9 mouse cellular contexts compared by ENCODE assay signal in the genomic region with DNA sequence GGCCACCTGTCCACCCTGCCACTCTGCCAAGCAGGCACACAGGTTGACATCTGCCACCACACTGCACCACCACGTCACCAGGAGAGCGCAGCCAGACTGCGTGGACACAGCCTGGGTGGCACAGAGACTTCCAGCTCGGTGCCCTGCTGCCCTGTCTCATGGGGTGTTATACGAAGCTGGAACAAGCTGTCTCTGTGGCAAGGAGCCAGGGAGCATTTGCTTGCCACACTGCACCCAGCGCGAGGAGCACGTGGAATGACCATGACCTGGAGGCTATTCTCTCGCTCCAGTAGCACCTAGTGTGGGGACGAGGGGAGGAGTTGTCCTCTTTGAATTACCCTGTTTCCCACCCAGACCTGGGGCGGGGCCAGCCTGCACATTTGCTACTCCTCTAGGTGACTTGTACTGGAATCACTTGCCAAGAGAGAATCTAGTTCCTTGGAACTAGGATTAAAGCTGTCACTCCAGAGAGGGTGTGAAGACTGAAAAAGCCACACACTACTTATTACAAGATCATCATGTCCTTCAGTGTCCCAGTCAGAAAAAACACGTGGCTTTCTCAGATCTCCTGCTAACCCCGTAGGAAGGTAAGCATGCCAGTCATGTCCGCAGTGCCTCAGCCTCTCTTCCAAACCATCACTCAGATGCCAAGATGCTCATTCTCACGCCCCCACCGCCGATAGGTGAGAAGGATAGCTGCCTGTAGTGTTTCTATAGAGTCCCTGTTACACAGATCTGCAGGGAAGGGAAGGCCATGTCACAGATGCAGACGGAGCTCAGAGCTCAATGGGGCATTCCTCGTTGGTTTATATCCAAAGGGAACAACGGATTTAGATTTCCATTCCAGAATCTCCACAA. TPM values are rescaled to one million over a fixed set of nuclear protein-coding genes. Genes with fewer than 3 reads are reported as not detected.
DNase-seq lines count a peak whose midpoint lies in the region; ATAC-seq lines count a peak whose summit lies in the region.
"Had no signal": no experiment of that assay in that cellular context is flagged by ENCODE, and none has a peak within 500 bp of the region (broad histone marks: within the 10 kb centered on the region; RNA-seq: fewer than 3 reads in every experiment).

No protein-coding gene starts in this region.

- no peak for DNase-seq in hindbrain, embryonic 11.5 days (ENCODE audit: low spot score)
- peak; percentile 79 to 83 for DNase-seq in cerebellum, adult 18-20 months
- DNase-seq in gastrocnemius, postnatal 36 days = peak; percentile 53 to 54
- no peak for DNase-seq in liver, embryonic 13.5 days
- no peak for DNase-seq in embryo, embryonic 10 days (ENCODE audit: low spot score)

- no peak overlapping the region for H3K9ac ChIP-seq in hindbrain, embryonic 13.5 days
- H3K9ac ChIP-seq in hindbrain, embryonic 11.5 days (ENCODE audit: low read depth, low read length) = no peak overlapping the region
- H3K9ac ChIP-seq in kidney, embryonic 14.5 days (ENCODE audit: low read depth, low read length) = no peak overlapping the region
- no peak overlapping the region for H3K9ac ChIP-seq in liver, embryonic 13.5 days
- no peak overlapping the region for H3K9ac ChIP-seq in stomach, embryonic 16.5 days (ENCODE audit: low read length)

- ATAC-seq in hindbrain, embryonic 13.5 days (ENCODE audit: low FRiP score) = peak; percentile 57; the same call in 1 of the 2 replicates
- no peak for ATAC-seq in hindbrain, embryonic 11.5 days (ENCODE audit: low FRiP score)
- 0 out of 2 replicates have a peak, but pooled peaks have one; percentile 35 for ATAC-seq in kidney, embryonic 14.5 days (ENCODE audit: low FRiP score, low TSS enrichment)
- peak; percentile 51; the same call in 1 of the 2 replicates for ATAC-seq in liver, embryonic 13.5 days (ENCODE audit: low read depth)
- ATAC-seq in stomach, embryonic 16.5 days (ENCODE audit: insufficient read depth, low FRiP score) = peak; percentile 64

- no peak overlapping the region for H3K4me3 ChIP-seq in hindbrain, embryonic 13.5 days
- H3K4me3 ChIP-seq in hindbrain, embryonic 11.5 days (ENCODE audit: low read depth, low read length) = no peak overlapping the region
- H3K4me3 ChIP-seq in kidney, embryonic 14.5 days (ENCODE audit: low read length) = no peak overlapping the region
- H3K4me3 ChIP-seq in liver, embryonic 13.5 days (replicated peaks) = no peak overlapping the region
- H3K4me3 ChIP-seq in stomach, embryonic 16.5 days (replicated peaks; ENCODE audit: low read length) = no peak overlapping the region

- no peaks in the 10 kb centered on the region for H3K27me3 ChIP-seq in hindbrain, embryonic 13.5 days
- H3K27me3 ChIP-seq in hindbrain, embryonic 11.5 days (ENCODE audit: control insufficient read depth, insufficient read depth, low read length) = no peaks in the 10 kb centered on the region
- no peaks in the 10 kb centered on the region for H3K27me3 ChIP-seq in kidney, embryonic 14.5 days (ENCODE audit: control insufficient read depth, insufficient read depth, low read length)
- H3K27me3 ChIP-seq in liver, embryonic 13.5 days = no peaks in the 10 kb centered on the region
- H3K27me3 ChIP-seq in stomach, embryonic 16.5 days (ENCODE audit: control insufficient read depth, insufficient read depth, low read length) = no peaks in the 10 kb centered on the region
- H3K27me3 ChIP-seq: CH12.LX had no signal

- H3K4me1 ChIP-seq in hindbrain, embryonic 13.5 days (replicated peaks) = no peaks in the 10 kb centered on the region
- no peaks in the 10 kb centered on the region for H3K4me1 ChIP-seq in hindbrain, embryonic 11.5 days (replicated peaks; ENCODE audit: control insufficient read depth, insufficient read depth, low read length)
- no peaks in the 10 kb centered on the region for H3K4me1 ChIP-seq in kidney, embryonic 14.5 days (ENCODE audit: control insufficient read depth, insufficient read depth, low read length)
- no peaks in the 10 kb centered on the region; the same call in 1 of the 2 replicates for H3K4me1 ChIP-seq in liver, embryonic 13.5 days (replicated peaks)
- H3K4me1 ChIP-seq in stomach, embryonic 16.5 days (ENCODE audit: control insufficient read depth, insufficient read depth, low read length) = no peaks in the 10 kb centered on the region

- intact Hi-C loops in gastrocnemius, postnatal 36 days (cut with DNase I) = loop anchor here (5.0 kb wide), 1 partner anchor 38 kb away; a partner anchor contains a TSS

- H3K27ac ChIP-seq in hindbrain, embryonic 13.5 days = no peak overlapping the region
- no peak overlapping the region for H3K27ac ChIP-seq in hindbrain, embryonic 11.5 days (ENCODE audit: low read depth, low read length)
- H3K27ac ChIP-seq in kidney, embryonic 14.5 days (ENCODE audit: low read depth, low read length) = no peak overlapping the region
- H3K27ac ChIP-seq in liver, embryonic 13.5 days = no peak overlapping the region
- H3K27ac ChIP-seq in stomach, embryonic 16.5 days (ENCODE audit: low read length) = no peak overlapping the region

- WGBS in hindbrain, embryonic 13.5 days = 73% methylated on average over 20 of the region's 20 CpGs
- WGBS in hindbrain, embryonic 11.5 days = 79% methylated on average over 20 of the region's 20 CpGs
- 56% methylated on average over 20 of the region's 20 CpGs for WGBS in kidney, embryonic 14.5 days
- 59% methylated on average over 20 of the region's 20 CpGs for WGBS in liver, embryonic 13.5 days (ENCODE audit: insufficient replicate concordance)
- WGBS in stomach, embryonic 16.5 days = 61% methylated on average over 20 of the region's 20 CpGs

- H3K36me3 ChIP-seq in hindbrain, embryonic 13.5 days = no peaks in the 10 kb centered on the region
- no peaks in the 10 kb centered on the region for H3K36me3 ChIP-seq in hindbrain, embryonic 11.5 days (ENCODE audit: control insufficient read depth, insufficient read depth, low read length)
- H3K36me3 ChIP-seq in kidney, embryonic 14.5 days (ENCODE audit: control insufficient read depth, insufficient read depth, low read length) = no peaks in the 10 kb centered on the region
- H3K36me3 ChIP-seq in liver, embryonic 13.5 days = no peaks in the 10 kb centered on the region
- H3K36me3 ChIP-seq in stomach, embryonic 16.5 days (ENCODE audit: control insufficient read depth, insufficient read depth, low read length) = no peaks in the 10 kb centered on the region

- no peaks in the 10 kb centered on the region for H3K9me3 ChIP-seq in hindbrain, embryonic 13.5 days
- H3K9me3 ChIP-seq in hindbrain, embryonic 11.5 days (ENCODE audit: control insufficient read depth, low read length) = no peaks in the 10 kb centered on the region
- no peaks in the 10 kb centered on the region for H3K9me3 ChIP-seq in kidney, embryonic 14.5 days (ENCODE audit: control insufficient read depth, low read length)
- no peaks in the 10 kb centered on the region for H3K9me3 ChIP-seq in liver, embryonic 13.5 days (replicated peaks)
- H3K9me3 ChIP-seq in stomach, embryonic 16.5 days (replicated peaks; ENCODE audit: control insufficient read depth, low read length) = no peaks in the 10 kb centered on the region

- H3K4me2 ChIP-seq in hindbrain, embryonic 13.5 days = no peak overlapping the region
- H3K4me2 ChIP-seq in hindbrain, embryonic 11.5 days (replicated peaks; ENCODE audit: low read depth, low read length) = no peak overlapping the region
- H3K4me2 ChIP-seq in kidney, embryonic 14.5 days (replicated peaks; ENCODE audit: low read depth, low read length) = no peak overlapping the region
- H3K4me2 ChIP-seq in liver, embryonic 13.5 days = no peak overlapping the region
- no peak overlapping the region for H3K4me2 ChIP-seq in stomach, embryonic 16.5 days (ENCODE audit: low read depth, low read length)

RNA-seq across cellular contexts. Expression of a gene that starts 10.8 kb away (rescaled TPM):
- polyA plus RNA-seq in hindbrain, embryonic 13.5 days (2015; fragmentation: Nextera tagmentation; extraction: Ambion mirVana) = 0.19 TPM in 1 of 2 replicates, not detected in the other
- not detected in 2 replicates for polyA plus RNA-seq in hindbrain, embryonic 11.5 days (2014; fragmentation: Nextera tagmentation; extraction: Ambion mirVana)
- under 1 TPM in 1 of 2 experiments, not detected in 1; 0.20 TPM for total RNA-seq in gastrocnemius, postnatal 36 days (2021)
- 43.9 and 77.0 TPM in 2 replicates for polyA plus RNA-seq in kidney, embryonic 14.5 days (2014; fragmentation: Nextera tagmentation; extraction: Ambion mirVana)
- polyA plus RNA-seq in liver, embryonic 13.5 days (2015; fragmentation: Nextera tagmentation; extraction: Ambion mirVana) = 143 and 163 TPM in 2 replicates
- polyA plus RNA-seq in stomach, embryonic 16.5 days (2015; fragmentation: Nextera tagmentation; extraction: Ambion mirVana) = 68.3 and 84.5 TPM in 2 replicates
- total RNA-seq: CH12.LX had no signal

RNA-seq across cellular contexts. Expression of a gene that starts 37.5 kb away (rescaled TPM):
- polyA plus RNA-seq in hindbrain, embryonic 13.5 days (2015; fragmentation: Nextera tagmentation; extraction: Ambion mirVana) = 62.7 and 67.1 TPM in 2 replicates
- polyA plus RNA-seq in hindbrain, embryonic 11.5 days (2014; fragmentation: Nextera tagmentation; extraction: Ambion mirVana) = 21.9 and 24.9 TPM in 2 replicates
- 10 to 100 TPM; 29.6 to 30.5 TPM for total RNA-seq in gastrocnemius, postnatal 36 days (2021)
- 11.2 and 16.3 TPM in 2 replicates for polyA plus RNA-seq in kidney, embryonic 14.5 days (2014; fragmentation: Nextera tagmentation; extraction: Ambion mirVana)
- 9.9 and 10.9 TPM in 2 replicates for polyA plus RNA-seq in liver, embryonic 13.5 days (2015; fragmentation: Nextera tagmentation; extraction: Ambion mirVana)
- polyA plus RNA-seq in stomach, embryonic 16.5 days (2015; fragmentation: Nextera tagmentation; extraction: Ambion mirVana) = 34.2 and 34.4 TPM in 2 replicates

RNA-seq across cellular contexts. Expression of a gene that starts 39.2 kb away (rescaled TPM):
- 13.5 and 13.7 TPM in 2 replicates for polyA plus RNA-seq in hindbrain, embryonic 13.5 days (2015; fragmentation: Nextera tagmentation; extraction: Ambion mirVana)
- 14.3 and 15.4 TPM in 2 replicates for polyA plus RNA-seq in hindbrain, embryonic 11.5 days (2014; fragmentation: Nextera tagmentation; extraction: Ambion mirVana)
- 1 to 10 TPM; 2.8 to 3.1 TPM for total RNA-seq in gastrocnemius, postnatal 36 days (2021)
- polyA plus RNA-seq in kidney, embryonic 14.5 days (2014; fragmentation: Nextera tagmentation; extraction: Ambion mirVana) = 5.9 and 10.4 TPM in 2 replicates
- polyA plus RNA-seq in liver, embryonic 13.5 days (2015; fragmentation: Nextera tagmentation; extraction: Ambion mirVana) = 3.0 and 4.2 TPM in 2 replicates
- 5.8 and 6.0 TPM in 2 replicates for polyA plus RNA-seq in stomach, embryonic 16.5 days (2015; fragmentation: Nextera tagmentation; extraction: Ambion mirVana)

RNA-seq across cellular contexts. Expression of a gene that starts 39.3 kb away (rescaled TPM):
- 76.9 and 78.8 TPM in 2 replicates for polyA plus RNA-seq in hindbrain, embryonic 13.5 days (2015; fragmentation: Nextera tagmentation; extraction: Ambion mirVana)
- 93.1 and 93.9 TPM in 2 replicates for polyA plus RNA-seq in hindbrain, embryonic 11.5 days (2014; fragmentation: Nextera tagmentation; extraction: Ambion mirVana)
- total RNA-seq in gastrocnemius, postnatal 36 days (2021) = 10 to 100 TPM; 29.1 to 30.7 TPM
- 86.6 and 90.7 TPM in 2 replicates for polyA plus RNA-seq in kidney, embryonic 14.5 days (2014; fragmentation: Nextera tagmentation; extraction: Ambion mirVana)
- 57.8 and 74.2 TPM in 2 replicates for polyA plus RNA-seq in liver, embryonic 13.5 days (2015; fragmentation: Nextera tagmentation; extraction: Ambion mirVana)
- polyA plus RNA-seq in stomach, embryonic 16.5 days (2015; fragmentation: Nextera tagmentation; extraction: Ambion mirVana) = 86.3 and 87.7 TPM in 2 replicates

RNA-seq across cellular contexts. Expression of a gene that starts 53.8 kb away (rescaled TPM):
- polyA plus RNA-seq in hindbrain, embryonic 13.5 days (2015; fragmentation: Nextera tagmentation; extraction: Ambion mirVana) = 0.13 TPM in 1 of 2 replicates, not detected in the other
- polyA plus RNA-seq in hindbrain, embryonic 11.5 days (2014; fragmentation: Nextera tagmentation; extraction: Ambion mirVana) = 0.22 and 0.27 TPM in 2 replicates
- total RNA-seq in gastrocnemius, postnatal 36 days (2021) = under 1 TPM in 1 of 2 experiments, not detected in 1; 0.28 TPM
- polyA plus RNA-seq in kidney, embryonic 14.5 days (2014; fragmentation: Nextera tagmentation; extraction: Ambion mirVana) = 0.16 TPM in 1 of 2 replicates, not detected in the other
- polyA plus RNA-seq in liver, embryonic 13.5 days (2015; fragmentation: Nextera tagmentation; extraction: Ambion mirVana) = 0.32 and 0.43 TPM in 2 replicates
- 0.06 and 0.36 TPM in 2 replicates for polyA plus RNA-seq in stomach, embryonic 16.5 days (2015; fragmentation: Nextera tagmentation; extraction: Ambion mirVana)

Comparison
In these comparisons a context has a peak if more than half of its experiments do, and no peak if none do; other contexts are left out.
1. DNase-seq: peak in cerebellum, adult 18-20 months (2 of 2) and gastrocnemius, postnatal 36 days (2 of 2); none in hindbrain, embryonic 11.5 days (single experiment), liver, embryonic 13.5 days (single experiment) and embryo, embryonic 10 days (single experiment).
2. RNA of a gene that starts 10.8 kb away (polyA plus RNA-seq): 143 to 163 TPM in liver, embryonic 13.5 days, 68.3 to 84.5 TPM in stomach, embryonic 16.5 days and 43.9 to 77.0 TPM in kidney, embryonic 14.5 days; 0.19 TPM in hindbrain, embryonic 13.5 days and not detected in hindbrain, embryonic 11.5 days; every median in the first group is over 10 times any median in the second.